In genomic region chr3:105974174-105974573, GRCm38 (mm10) we compare ENCODE assay signal across 26 mouse cellular contexts. TPM values are rescaled to one million over a fixed set of nuclear protein-coding genes. Genes with fewer than 3 reads are reported as not detected.
DNase-seq lines count a peak whose midpoint lies in the region; ATAC-seq and TF ChIP-seq lines count a peak whose summit lies in the region.
"Had no signal": no experiment of that assay in that cellular context is flagged by ENCODE, and none has a peak within 500 bp of the region (broad histone marks: within the 10 kb centered on the region; RNA-seq: fewer than 3 reads in every experiment).

No protein-coding gene starts in this region.

- no peak overlapping the region for H3K27ac ChIP-seq in lung, postnatal 0 days (ENCODE audit: low read length)
- H3K27ac ChIP-seq: embryonic facial prominence, embryonic 13.5 days; forebrain, embryonic 13.5 days; heart, embryonic 13.5 days; hindbrain, embryonic 12.5 days had no signal

- WGBS in lung, postnatal 0 days = 64% methylated on average over 2 of the region's 2 CpGs

- no peaks in the 10 kb centered on the region for H3K9me3 ChIP-seq in lung, postnatal 0 days (ENCODE audit: low read length)
- H3K9me3 ChIP-seq: embryonic facial prominence, embryonic 13.5 days; forebrain, embryonic 13.5 days; G1E; heart, embryonic 13.5 days; hindbrain, embryonic 12.5 days had no signal

- no peak overlapping the region for H3K4me3 ChIP-seq in lung, postnatal 0 days (ENCODE audit: low read depth, low read length)
- H3K4me3 ChIP-seq: embryonic facial prominence, embryonic 13.5 days; forebrain, embryonic 13.5 days; heart, embryonic 13.5 days; hindbrain, embryonic 12.5 days had no signal

- peak; percentile 71 for DNase-seq in lung, postnatal 0 days (ENCODE audit: low spot score)
- DNase-seq in lung, postnatal 14 days = no peak
- no peak for DNase-seq in right cerebral cortex, postnatal 10 days (ENCODE audit: low spot score in 2 of 2)
- DNase-seq in urinary bladder, postnatal 25 days (ENCODE audit: low spot score) = no peak
- DNase-seq: adrenal gland, postnatal 10 days; B cell, adult 2 months; cerebellum, adult 11-12 months; cerebellum, adult 9-10 months; cerebellum, postnatal 25 days; forebrain, postnatal 0 days; gastrocnemius, postnatal 14 days; heart, adult 11 months; heart, postnatal 36 days had no signal

- no peak for TF ChIP-seq CTCF in lung, postnatal 0 days (IDR thresholded peaks at IDR 0.05)

- peak; percentile 56 for TF ChIP-seq EP300 in lung, postnatal 0 days (IDR thresholded peaks at IDR 0.05)

- H3K4me1 ChIP-seq in lung, postnatal 0 days (ENCODE audit: insufficient read depth, low read depth, low read length) = no peaks in the 10 kb centered on the region
- H3K4me1 ChIP-seq: embryonic facial prominence, embryonic 13.5 days; forebrain, embryonic 13.5 days; heart, embryonic 13.5 days; hindbrain, embryonic 12.5 days had no signal

- no peak overlapping the region for H3K4me2 ChIP-seq in lung, postnatal 0 days (replicated peaks; ENCODE audit: low read depth, low read length)
- H3K4me2 ChIP-seq: embryonic facial prominence, embryonic 13.5 days; forebrain, embryonic 13.5 days; heart, embryonic 13.5 days; hindbrain, embryonic 12.5 days had no signal

- peak; percentile 89 for ATAC-seq in lung, postnatal 0 days
- ATAC-seq in common myeloid progenitor, adult 5-6 weeks (replicated peaks; ENCODE audit: low read depth, poor library complexity, severe bottlenecking) = peak; percentile 70
- ATAC-seq in hematopoietic stem cell, adult 5-6 weeks (replicated peaks in 1 of 2; ENCODE audit: insufficient read depth in 1 of 2, low FRiP score in 2 of 2, low TSS enrichment in 1 of 2, low read depth in 1 of 2, poor library complexity in 2 of 2, severe bottlenecking in 2 of 2) = peak; percentile 42 to 79; a peak in 2 of 4 replicates
- 0 out of 2 replicates have a peak, but pooled peaks have one; percentile 47 for ATAC-seq in monocyte, adult 5-6 weeks (replicated peaks; ENCODE audit: insufficient number of reproducible peaks, low FRiP score, low TSS enrichment, poor library complexity, severe bottlenecking)
- ATAC-seq: CD4-positive, CD25-positive, alpha-beta regulatory T cell, adult 4 months; forebrain, embryonic 13.5 days; forebrain, postnatal 0 days; hindbrain, embryonic 16.5 days had no signal

- no peak overlapping the region for H3K9ac ChIP-seq in lung, postnatal 0 days (replicated peaks; ENCODE audit: low read depth)
- H3K9ac ChIP-seq: embryonic facial prominence, embryonic 13.5 days; forebrain, embryonic 13.5 days; forebrain, postnatal 0 days; heart, embryonic 13.5 days; hindbrain, embryonic 12.5 days had no signal

- H3K36me3 ChIP-seq in lung, postnatal 0 days (ENCODE audit: insufficient read depth, low read length) = no peaks in the 10 kb centered on the region

- no peaks in the 10 kb centered on the region for H3K27me3 ChIP-seq in lung, postnatal 0 days (replicated peaks; ENCODE audit: insufficient read depth, low read length)
- H3K27me3 ChIP-seq: embryonic facial prominence, embryonic 13.5 days; forebrain, embryonic 13.5 days; heart, embryonic 13.5 days; hindbrain, embryonic 12.5 days had no signal

RNA-seq across cellular contexts. Expression of gene Ovgp1, which starts 0.7 kb away (rescaled TPM):
- 0.95 and 1.0 TPM in 2 replicates for polyA plus RNA-seq in lung, postnatal 0 days (2015; fragmentation: Nextera tagmentation; extraction: Ambion mirVana)
- total RNA-seq in common myeloid progenitor, adult 5-6 weeks (2017) = 2.1 and 2.7 TPM in 2 replicates
- total RNA-seq in hematopoietic stem cell, adult 5-6 weeks (2017) = 0.55 and 3.2 TPM in 2 replicates
- 0.95 to 3.8 TPM (median 2.4 TPM) in 3 replicates for total RNA-seq in monocyte, adult 5-6 weeks (2017)

RNA-seq across cellular contexts. Expression of gene Atp5f1, which starts 14.3 kb away (rescaled TPM):
- 352 and 364 TPM in 2 replicates for polyA plus RNA-seq in lung, postnatal 0 days (2015; fragmentation: Nextera tagmentation; extraction: Ambion mirVana)
- total RNA-seq in common myeloid progenitor, adult 5-6 weeks (2017) = 452 and 491 TPM in 2 replicates
- total RNA-seq in hematopoietic stem cell, adult 5-6 weeks (2017) = 347 and 404 TPM in 2 replicates
- total RNA-seq in monocyte, adult 5-6 weeks (2017) = 316 to 456 TPM (median 356 TPM) in 3 replicates

RNA-seq across cellular contexts. Expression of gene Wdr77, which starts 15.0 kb away (rescaled TPM):
- polyA plus RNA-seq in lung, postnatal 0 days (2015; fragmentation: Nextera tagmentation; extraction: Ambion mirVana) = 45.9 and 50.0 TPM in 2 replicates
- 37.1 and 50.5 TPM in 2 replicates for total RNA-seq in common myeloid progenitor, adult 5-6 weeks (2017)
- total RNA-seq in hematopoietic stem cell, adult 5-6 weeks (2017) = 40.0 and 44.0 TPM in 2 replicates
- total RNA-seq in monocyte, adult 5-6 weeks (2017) = 10.7 to 20.3 TPM (median 12.9 TPM) in 3 replicates

RNA-seq across cellular contexts. Expression of gene Pifo, which starts 40.3 kb away (rescaled TPM):
- polyA plus RNA-seq in lung, postnatal 0 days (2015; fragmentation: Nextera tagmentation; extraction: Ambion mirVana) = 18.5 and 23.0 TPM in 2 replicates
- total RNA-seq in common myeloid progenitor, adult 5-6 weeks (2017) = not detected in 2 replicates
- total RNA-seq in hematopoietic stem cell, adult 5-6 weeks (2017) = not detected in 2 replicates
- not detected in 3 replicates for total RNA-seq in monocyte, adult 5-6 weeks (2017)
- total RNA-seq: adrenal gland, postnatal 10 days; adrenal gland, postnatal 4 days; G1E; gastrocnemius, adult 18-20 months; gastrocnemius, postnatal 14 days; heart, postnatal 36 days had no signal
- polyA plus RNA-seq: G1E; heart, embryonic 13.5 days; heart, postnatal 0 days had no signal

RNA-seq across cellular contexts. Expression of gene I830077J02Rik, which starts 41.7 kb away (rescaled TPM):
- 1.2 and 1.9 TPM in 2 replicates for polyA plus RNA-seq in lung, postnatal 0 days (2015; fragmentation: Nextera tagmentation; extraction: Ambion mirVana)
- 10.0 and 15.6 TPM in 2 replicates for total RNA-seq in common myeloid progenitor, adult 5-6 weeks (2017)
- total RNA-seq in hematopoietic stem cell, adult 5-6 weeks (2017) = 3.9 and 7.4 TPM in 2 replicates
- total RNA-seq in monocyte, adult 5-6 weeks (2017) = 39.0 to 51.7 TPM (median 50.2 TPM) in 3 replicates
